Mouse (Mus musculus): ENCODE results near the gene Csn3.

The Csn3 gene

DNA sequence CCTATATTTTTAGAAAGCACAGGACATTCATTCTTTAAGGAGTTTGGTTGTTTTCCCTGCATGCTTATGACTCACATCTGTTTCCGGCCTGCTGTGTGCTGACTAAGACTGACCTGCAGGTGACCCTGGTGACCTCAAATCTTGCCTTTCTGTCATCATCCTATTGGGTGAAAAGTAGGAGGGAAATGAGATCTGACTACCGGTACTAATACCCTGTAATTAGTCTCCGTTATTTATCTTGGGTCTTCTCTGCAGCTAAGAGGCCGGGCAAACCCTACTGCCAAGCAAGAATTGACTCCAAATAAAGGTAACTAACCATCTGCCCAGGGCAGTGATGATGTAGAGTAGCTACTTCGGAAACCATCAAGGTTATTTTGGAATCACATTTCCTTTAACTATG, at the start of gene Csn3:
Gene Csn3 (plus strand): TSS at position 208 of the 400 bp plus-strand sequence.
- peak; percentile 39 for DNase-seq (ENCODE audit: low read depth, low spot score)

DNA sequence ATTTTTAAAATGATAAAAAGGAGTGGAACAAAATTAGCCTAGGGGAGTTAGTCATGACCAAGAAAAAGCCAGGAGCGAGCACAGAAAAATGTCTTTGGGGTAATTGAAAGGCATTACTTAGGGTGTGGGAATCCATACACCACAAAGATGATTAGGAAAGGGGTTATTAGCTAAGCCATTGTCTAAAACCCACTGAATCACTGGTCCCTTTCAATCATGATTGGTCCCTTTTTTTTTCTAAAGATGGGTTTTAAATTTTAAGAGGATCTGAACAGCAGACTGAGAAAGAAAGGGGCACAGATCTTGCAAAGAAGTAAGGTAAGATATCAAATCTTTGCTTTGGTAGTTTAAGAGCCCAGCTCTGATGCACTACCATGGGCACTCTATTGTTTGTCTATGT, 40.6 kb upstream of the Csn3 start, which contains the start of gene Odam:
Gene Odam (plus strand): TSS at position 301 of the 400 bp plus-strand sequence.
- no peak for DNase-seq (ENCODE audit: low read depth, low spot score)

DNA sequence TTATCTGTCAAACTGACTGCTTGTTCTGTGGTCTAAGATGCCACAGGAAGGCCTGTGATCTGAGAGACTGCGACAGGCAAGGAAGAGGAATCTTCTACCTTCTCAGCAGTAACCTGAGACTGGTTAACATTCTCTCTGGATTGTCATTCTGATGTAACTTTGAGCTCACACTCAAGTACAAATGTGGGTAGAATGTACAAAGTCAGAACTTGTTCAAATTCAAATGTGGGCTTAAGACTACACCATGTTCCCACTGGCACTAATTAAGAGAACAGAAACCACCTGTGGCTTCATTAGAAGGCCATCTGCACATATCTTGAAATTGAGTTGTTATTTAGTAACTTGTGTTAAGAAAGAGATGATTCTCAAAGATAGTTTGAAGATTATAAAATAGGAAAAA, 6.2 kb downstream of the Csn3 start:
- DNase-seq (ENCODE audit: low read depth, low spot score): peak; percentile 54

DNA sequence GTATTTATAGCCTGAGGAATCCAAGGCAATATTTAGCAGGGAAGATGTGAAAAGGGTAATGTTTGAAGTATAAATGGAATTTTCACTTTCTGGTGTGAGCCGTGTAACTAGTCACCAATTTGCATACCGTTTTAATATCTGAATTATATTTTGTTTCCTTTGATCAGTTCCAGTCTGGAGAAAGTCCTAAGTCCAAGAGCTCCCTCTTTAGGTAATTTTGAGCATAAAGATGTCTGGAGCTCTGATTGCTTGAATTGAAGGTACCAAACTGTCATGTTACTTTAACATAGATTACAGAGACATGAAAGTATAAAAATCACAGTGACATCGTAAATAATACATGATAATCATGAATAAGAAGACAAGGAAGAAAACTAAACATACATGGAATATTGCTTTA, 15.4 kb downstream of the Csn3 start:
- DNase-seq (ENCODE audit: low read depth, low spot score): no peak

DNA sequence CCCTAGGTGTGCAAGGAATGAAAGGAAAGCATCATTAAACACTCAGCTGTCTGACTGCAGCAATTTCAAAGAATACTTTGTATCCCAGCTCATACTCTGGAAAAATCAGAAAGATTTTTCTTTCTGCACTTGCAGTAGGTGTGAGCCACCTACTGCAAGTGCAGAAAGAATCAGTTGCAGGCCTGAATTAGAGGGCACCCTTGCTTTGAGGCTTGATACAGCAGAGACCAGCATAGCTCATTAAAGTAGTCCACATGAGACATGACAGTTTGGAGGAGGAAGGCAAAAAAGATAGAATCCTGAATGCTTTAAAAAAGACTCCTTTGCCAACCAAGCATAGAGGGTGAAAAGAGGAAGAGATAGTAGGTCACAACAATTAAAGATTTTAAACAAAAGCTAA, 17.1 kb downstream of the Csn3 start:
- DNase-seq (ENCODE audit: low read depth, low spot score): no peak

DNA sequence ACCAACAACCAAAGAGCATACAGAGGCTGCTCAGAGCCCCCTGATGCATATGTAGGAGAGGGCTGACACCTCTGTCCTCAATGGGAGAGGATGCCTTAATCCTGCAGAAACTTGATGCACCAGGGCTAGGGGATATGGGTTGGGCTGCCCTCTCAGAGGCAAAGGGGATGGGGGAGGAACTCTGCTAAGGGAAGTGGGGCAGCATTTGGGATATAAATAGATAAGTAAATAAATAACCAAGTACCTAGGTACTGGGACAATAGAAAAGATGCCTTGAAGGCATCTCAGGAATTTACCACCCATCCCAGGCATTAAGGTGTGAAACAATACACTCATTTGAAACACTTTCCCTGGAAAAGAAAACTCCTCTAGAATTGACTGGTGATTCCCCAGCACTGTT, 26.5 kb downstream of the Csn3 start:
- peak; percentile 73 for DNase-seq (ENCODE audit: low read depth, low spot score)

DNA sequence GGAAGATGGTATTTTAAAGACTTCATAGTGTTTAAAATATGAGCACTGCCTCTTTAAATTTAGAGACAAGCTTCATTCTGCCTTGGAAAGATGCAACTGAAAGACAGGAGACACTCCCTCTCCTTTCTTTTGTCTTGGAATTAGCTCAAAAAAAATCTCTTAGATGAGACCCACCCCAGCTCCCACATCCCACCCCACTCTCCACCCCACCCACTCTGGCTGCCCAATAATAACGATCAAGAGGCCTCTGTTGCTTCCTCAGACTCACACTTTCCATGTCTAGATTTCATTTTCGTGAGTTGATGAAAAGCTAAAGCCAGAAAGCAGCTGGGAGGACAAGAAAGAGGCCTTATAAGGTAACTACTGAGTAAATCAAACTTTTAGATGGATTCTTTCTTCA, 43.8 kb downstream of the Csn3 start, which contains the start of the genes 2310003L06Rik and Gm28434:
Gene 2310003L06Rik (plus strand): TSS at position 259 of the 400 bp plus-strand sequence.
Gene Gm28434 (plus strand): TSS at position 317 of the 400 bp plus-strand sequence.
- peak; percentile 55 for DNase-seq (ENCODE audit: low read depth, low spot score)

DNA sequence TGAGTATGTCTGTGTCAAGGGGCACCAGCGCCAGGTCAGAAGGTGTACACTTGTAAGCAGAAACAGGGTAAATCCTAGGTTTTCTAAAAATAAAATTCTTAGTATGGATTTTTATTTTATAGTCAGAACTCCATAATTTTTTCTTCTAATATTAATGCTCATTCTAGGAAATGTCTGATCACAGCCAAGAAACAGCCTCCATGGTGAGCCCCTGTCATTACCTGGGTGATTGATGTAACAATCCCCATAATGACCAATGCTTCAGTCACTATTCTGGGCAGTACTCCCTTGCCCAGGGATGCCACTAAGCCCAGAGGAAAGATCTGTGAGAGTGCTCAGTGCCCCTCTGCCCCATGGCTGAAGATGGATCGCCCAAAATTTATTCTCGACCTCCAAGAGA, 53.8 kb downstream of the Csn3 start, which contains the start of gene Cabs1:
Gene Cabs1 (plus strand): TSS at position 301 of the 400 bp plus-strand sequence.
- DNase-seq (ENCODE audit: low read depth, low spot score): no peak
